Mouse (Mus musculus) heart, adult 2 months (tissue): ENCODE data around the gene Nos2. TPM values are rescaled to one million over a fixed set of nuclear protein-coding genes. Genes with fewer than 3 reads are reported as not detected.

ENCODE experiments used
- DNase-seq, 2 experiments: peaks; one replicate each; pipeline ENCODE4 v3.0.0; 2021
- H3K27ac ChIP-seq: fragments of 200-600 bp; 2 replicates; pipeline ENCODE4 v1.8.1; 2022
- H3K27me3 ChIP-seq: fragments of 200-500 bp; 2 replicates; pipeline ENCODE4 v1.6.1; 2012; ENCODE audit warnings: mild to moderate bottlenecking, low read length, inconsistent platforms, mixed read lengths; ENCODE audit not compliant: control insufficient read depth, insufficient read depth
- H3K36me3 ChIP-seq: fragments of 200-500 bp; 2 replicates; pipeline ENCODE4 v1.6.1; 2012; ENCODE audit warnings: low read length, inconsistent platforms; ENCODE audit not compliant: control insufficient read depth, insufficient read depth
- H3K4me1 ChIP-seq: fragments of 200-500 bp; 2 replicates; pipeline ENCODE4 v1.6.1; 2011; ENCODE audit warnings: low read length; ENCODE audit not compliant: control insufficient read depth, insufficient read depth
- H3K4me3 ChIP-seq: fragments of 200-600 bp; 2 replicates; pipeline ENCODE4 v1.8.1; 2022
- H3K79me2 ChIP-seq: fragments of 200-500 bp; replicated peaks from 2 replicates; pipeline ENCODE4 v1.6.1; 2012; ENCODE audit warnings: mild to moderate bottlenecking, inconsistent platforms, low read length, moderate library complexity, mixed read lengths; ENCODE audit not compliant: control insufficient read depth, insufficient read depth
- H3K9ac ChIP-seq: fragments of 200-500 bp; 2 replicates; pipeline ENCODE4 v1.6.1; 2012; ENCODE audit warnings: low read depth, mild to moderate bottlenecking, control low read depth, inconsistent platforms, low read length, mixed read lengths
- CTCF ChIP-seq: fragments of 200-600 bp; IDR thresholded peaks from 2 replicates; pipeline ENCODE4 v1.8.1; 2022; ENCODE audit warnings: antibody characterized with exemption, mild to moderate bottlenecking, moderate library complexity
- EP300 ChIP-seq: fragments of 200-500 bp; IDR thresholded peaks from 2 replicates; pipeline ENCODE4 v1.6.1; 2011; ENCODE audit warnings: low read depth, low read length, control low read depth; ENCODE audit not compliant: insufficient read depth
- POLR2A ChIP-seq: fragments of 200-500 bp; IDR thresholded peaks from 2 replicates; pipeline ENCODE4 v1.6.1; 2011; ENCODE audit warnings: mild to moderate bottlenecking, low read depth, low read length, control low read depth; ENCODE audit not compliant: insufficient read depth
- WGBS: fragments of 180-500 bp; shearing (Covaris S2); methylation state at CpG from one replicate; pipeline ENCODE4 v1.1.7; 2018; 5-methylcytosine and 5-hydroxymethylcytosine counted together
- intact Hi-C: fragments of 180-260 bp; cut with DNase I; formaldehyde crosslinking; loops from one replicate; pipeline ENCODE4 v1.15.1; 2025
- polyA plus RNA-seq: library from polyadenylated mRNA; depleted of rRNA; stranded (reverse); fragments of >200 nt; gene quantifications from 2 replicates; pipeline ENCODE4 v1.2.3, GENCODE M21; 2012
- total RNA-seq, 2 experiments: library from RNA; stranded (reverse); gene quantifications; 2 replicates each; pipeline ENCODE4 v1.2.3; 2021

Nos2 gene
- total and polyA plus RNA-seq, 3 experiments = 5.0 to 8.3 (median 5.7) TPM

DNA sequence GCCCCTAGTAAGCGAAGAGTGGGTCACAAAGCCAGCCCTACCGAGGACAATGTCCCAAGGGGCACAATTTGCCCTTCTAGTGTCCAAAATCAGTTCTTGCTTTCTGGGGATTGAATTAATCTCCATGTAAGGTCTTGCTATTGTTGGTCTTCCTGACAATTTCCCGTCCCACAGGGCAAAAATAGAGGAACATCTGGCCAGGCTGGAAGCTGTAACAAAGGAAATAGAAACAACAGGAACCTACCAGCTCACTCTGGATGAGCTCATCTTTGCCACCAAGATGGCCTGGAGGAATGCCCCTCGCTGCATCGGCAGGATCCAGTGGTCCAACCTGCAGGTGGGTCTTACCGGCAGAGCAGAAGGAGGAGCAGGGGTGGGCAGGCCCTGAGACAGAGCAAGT is 14.6 kb downstream of the Nos2 start:
- Histone ChIP-seq H3K79me2 (no peaks in the 10 kb centered on the region; the same call in 1 of the 2 replicates), H3K27ac (peak overlapping the region; percentile 83), H3K4me1 (peaks cover 3% of the 10 kb centered on the region), H3K27me3 (no peaks in the 10 kb centered on the region), H3K4me3 (peak overlapping the region; percentile 26; the same call in 1 of the 2 replicates), H3K36me3 (no peaks in the 10 kb centered on the region), H3K9ac (no peak overlapping the region)
- DNase-seq = peak in 1 of 2 experiments; percentile 34
- 43% methylated on average over 6 of the region's 6 CpGs for WGBS
- intact Hi-C loops = no loop called here
- TF ChIP-seq POLR2A (peak; percentile 39; the same call in 1 of the 2 replicates), EP300 (0 out of 2 replicates have a peak, but pooled peaks have one; percentile 37), CTCF (no peak)

DNA sequence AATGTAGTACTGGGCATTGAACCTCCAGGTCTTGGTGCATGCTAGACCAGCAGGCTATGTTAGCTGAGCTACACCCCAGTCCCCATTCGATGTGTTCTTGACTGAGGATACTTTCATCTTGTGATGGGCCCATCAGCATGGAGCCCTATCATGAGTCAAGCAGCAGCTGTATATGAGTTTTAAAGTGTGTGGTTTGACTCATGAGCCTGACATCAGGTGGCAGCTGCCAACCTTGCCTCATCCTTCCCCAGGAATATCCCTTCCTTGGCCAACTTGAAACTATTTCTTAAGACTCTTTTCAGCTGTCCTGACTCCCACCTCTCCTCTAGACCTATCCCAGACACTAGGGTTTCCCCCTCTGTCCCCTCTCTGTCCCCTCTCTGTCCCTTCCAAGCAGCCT is 22.5 kb downstream of the Nos2 start:
- H3K36me3 ChIP-seq = no peaks in the 10 kb centered on the region
- H3K4me1 ChIP-seq = no peaks in the 10 kb centered on the region
- H3K4me3 ChIP-seq = no peak overlapping the region
- no peak for DNase-seq
- H3K79me2 ChIP-seq = no peaks in the 10 kb centered on the region
- WGBS = 77% methylated on average over 1 of the region's 1 CpGs
- H3K9ac ChIP-seq = no peak overlapping the region
- H3K27me3 ChIP-seq = no peaks in the 10 kb centered on the region
- TF ChIP-seq EP300 (no peak), POLR2A (no peak), CTCF (no peak)
- H3K27ac ChIP-seq = no peak overlapping the region
- intact Hi-C loops = no loop called here

DNA sequence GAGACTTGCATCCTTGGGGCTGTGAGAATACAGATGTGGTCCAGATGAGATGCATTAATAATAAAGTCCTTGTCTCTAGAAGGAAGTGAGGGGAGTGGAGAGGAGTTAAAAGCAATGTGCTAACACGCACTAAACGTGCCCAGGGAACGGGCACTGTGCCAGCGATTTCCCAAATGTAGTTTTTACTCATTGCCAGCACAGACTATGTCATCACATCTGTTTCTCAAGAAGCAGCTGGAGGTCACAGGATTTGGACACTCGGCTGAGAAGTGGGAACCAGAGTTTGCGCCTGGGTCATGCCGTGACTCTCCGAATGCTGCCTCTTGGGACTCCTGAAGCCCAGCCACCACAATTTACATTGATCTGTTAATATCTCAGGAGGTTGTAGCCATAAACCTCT is 29.8 kb downstream of the Nos2 start:
- no peaks in the 10 kb centered on the region for H3K27me3 ChIP-seq
- intact Hi-C loops = loop anchor here (10.0 kb wide), 1 partner anchor 396 kb away; the partner anchor contains the start of gene Tmem97

DNA sequence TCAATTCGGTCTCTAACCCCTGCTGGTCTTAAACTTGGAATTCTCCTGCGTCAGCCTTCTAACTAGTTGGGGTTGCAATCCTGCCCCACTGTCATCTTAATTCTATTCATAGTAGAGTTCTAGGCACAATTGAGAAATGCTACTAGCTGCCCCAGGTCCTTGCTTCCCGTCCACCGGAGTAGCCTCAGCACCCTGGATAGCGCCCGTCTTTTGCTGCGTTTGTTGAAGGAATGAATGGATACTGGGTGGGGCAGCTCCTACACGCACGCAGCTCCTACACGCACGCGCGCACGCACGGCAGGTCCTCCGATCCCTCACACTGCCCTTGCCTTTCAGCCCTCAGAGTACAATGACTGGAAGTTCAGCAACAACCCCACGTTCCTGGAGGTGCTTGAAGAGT is 31.9 kb downstream of the Nos2 start:
- Histone ChIP-seq H3K4me3 (no peak overlapping the region), H3K9ac (no peak overlapping the region), H3K79me2 (no peaks in the 10 kb centered on the region), H3K27me3 (no peaks in the 10 kb centered on the region), H3K27ac (no peak overlapping the region), H3K4me1 (no peaks in the 10 kb centered on the region), H3K36me3 (no peaks in the 10 kb centered on the region)
- intact Hi-C loops = loop anchor here (10.0 kb wide), 1 partner anchor 398 kb away; the partner anchor contains the start of gene Tmem97
- no peak for DNase-seq
- WGBS = 21% methylated on average over 17 of the region's 17 CpGs
- TF ChIP-seq EP300 = no peak
- TF ChIP-seq POLR2A = no peak
- no peak for TF ChIP-seq CTCF

More for the DNA sequence above, 29.8 kb downstream of the Nos2 start:
- Histone ChIP-seq H3K4me1 (no peaks in the 10 kb centered on the region), H3K4me3 (no peak overlapping the region), H3K27ac (no peak overlapping the region), H3K9ac (no peak overlapping the region), H3K36me3 (no peaks in the 10 kb centered on the region), H3K79me2 (no peaks in the 10 kb centered on the region)
- TF ChIP-seq POLR2A (no peak), EP300 (no peak), CTCF (no peak)
- WGBS = 54% methylated on average over 8 of the region's 8 CpGs
- no peak for DNase-seq

DNA sequence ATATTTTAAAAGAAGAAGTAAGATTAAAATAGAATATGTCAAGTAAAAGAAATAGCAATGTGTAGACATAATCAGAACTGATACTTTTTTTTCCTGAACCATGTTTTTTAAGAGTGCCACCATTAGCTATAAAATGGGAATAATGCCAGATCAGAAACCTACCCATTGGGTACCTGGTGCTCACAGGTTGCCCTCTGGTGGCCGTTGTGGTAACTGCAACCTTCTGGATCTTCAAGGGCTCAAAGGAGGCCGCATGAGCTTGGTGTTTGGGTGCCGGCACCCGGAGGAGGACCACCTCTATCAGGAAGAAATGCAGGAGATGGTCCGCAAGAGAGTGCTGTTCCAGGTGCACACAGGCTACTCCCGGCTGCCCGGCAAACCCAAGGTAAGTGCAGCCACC is 35.7 kb downstream of the Nos2 start:
- DNase-seq = peak; percentile 70 to 83
- WGBS = 13% methylated on average over 7 of the region's 7 CpGs
- H3K4me3 ChIP-seq = no peak overlapping the region
- no peaks in the 10 kb centered on the region for H3K27me3 ChIP-seq
- no peak overlapping the region for H3K9ac ChIP-seq
- no peaks in the 10 kb centered on the region for H3K4me1 ChIP-seq
- intact Hi-C loops = loop anchor here (1.0 to 10.0 kb wide), 4 partner anchors 33 to 401 kb away; partner anchors contain the start of gene Tmem97
- no peaks in the 10 kb centered on the region for H3K79me2 ChIP-seq
- TF ChIP-seq CTCF (peak; percentile 97), POLR2A (no peak), EP300 (peak; percentile 59; the same call in 1 of the 2 replicates)
- no peak overlapping the region for H3K27ac ChIP-seq
- no peaks in the 10 kb centered on the region for H3K36me3 ChIP-seq

DNA sequence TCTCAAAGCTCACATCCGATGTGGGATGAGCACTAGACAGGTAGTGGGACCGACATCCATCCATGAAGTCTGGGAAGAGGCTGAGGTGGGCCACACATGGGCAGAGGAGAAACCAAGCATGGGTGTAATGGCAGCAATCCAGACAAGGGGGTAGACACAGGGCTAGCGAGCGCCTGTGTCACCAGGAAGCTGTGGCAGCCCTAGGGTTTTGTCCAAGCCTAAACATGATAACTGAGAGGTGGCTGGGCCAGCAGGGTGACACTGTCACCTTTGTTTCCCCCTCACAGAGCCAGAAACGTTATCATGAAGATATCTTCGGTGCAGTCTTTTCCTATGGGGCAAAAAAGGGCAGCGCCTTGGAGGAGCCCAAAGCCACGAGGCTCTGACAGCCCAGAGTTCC is 38.8 kb downstream of the Nos2 start:
- Histone ChIP-seq H3K27ac (no peak overlapping the region), H3K27me3 (no peaks in the 10 kb centered on the region), H3K36me3 (no peaks in the 10 kb centered on the region), H3K4me3 (no peak overlapping the region), H3K9ac (no peak overlapping the region), H3K79me2 (no peaks in the 10 kb centered on the region), H3K4me1 (no peaks in the 10 kb centered on the region)
- no peak for DNase-seq
- intact Hi-C loops = loop anchor here (5.0 to 10.0 kb wide), 2 partner anchors 122 to 405 kb away; partner anchors contain the start of gene Tmem97
- TF ChIP-seq EP300 (no peak), POLR2A (no peak), CTCF (no peak)
- 41% methylated on average over 8 of the region's 8 CpGs for WGBS
